In the genomic region with DNA sequence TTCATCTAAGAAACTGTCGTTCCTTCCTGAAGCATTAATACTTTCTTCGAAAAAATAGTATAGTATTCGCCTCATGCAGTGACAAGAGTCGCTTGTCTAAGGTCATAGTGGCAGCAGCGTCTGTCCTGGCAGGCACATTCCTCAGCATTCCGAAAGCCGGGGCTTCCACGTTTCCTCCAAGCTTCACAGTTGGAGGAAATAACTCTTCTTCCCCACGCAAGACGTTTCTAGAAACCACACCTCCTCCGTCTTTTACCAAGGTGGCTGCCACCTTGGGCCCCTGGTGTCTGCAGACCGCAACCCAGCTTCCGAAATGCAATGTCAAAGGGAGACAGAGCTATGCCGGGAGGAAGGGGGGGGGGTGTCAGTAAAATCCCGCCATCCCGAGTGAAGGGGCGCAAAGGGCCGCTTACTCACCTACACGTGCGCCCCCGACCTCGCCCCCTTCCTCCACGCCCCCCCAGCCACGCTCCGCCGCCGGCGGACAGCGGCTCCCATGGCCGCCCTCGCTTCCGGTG, we compare ENCODE assay signal across 7 mouse cellular contexts. TPM values are rescaled to one million over a fixed set of nuclear protein-coding genes. Genes with fewer than 3 reads are reported as not detected.
A peak's percentile ranks its signal among the peaks of the same experiment; 100 is the strongest.
DNase-seq lines count a peak whose midpoint lies in the region; ATAC-seq lines count a peak whose summit lies in the region.

No protein-coding gene starts in this region.

- WGBS in forebrain, embryonic 11.5 days = under 1% methylated on average over 31 of the region's 32 CpGs
- WGBS in limb, embryonic 10.5 days = 1% methylated on average over 25 of the region's 32 CpGs
- WGBS in midbrain, embryonic 16.5 days = 2% methylated on average over 28 of the region's 32 CpGs

- intact Hi-C loops in left cerebral cortex, postnatal 14 days (cut with DNase I) = loop anchor here (5.0 kb wide), 1 partner anchor 48 kb away; no protein-coding TSS in a partner anchor
- intact Hi-C loops in left cerebral cortex, postnatal 36 days (cut with DNase I) = loop anchor here (2.0 to 5.0 kb wide), 3 partner anchors 34 to 122 kb away; a partner anchor contains a TSS

- ATAC-seq in activated CD4-positive, CD25-positive, alpha-beta regulatory T cell, adult 4 months = peak; percentile 16
- ATAC-seq in forebrain, embryonic 11.5 days (replicated peaks; ENCODE audit: low FRiP score) = no peak; the same call in 1 of the 2 replicates
- ATAC-seq in midbrain, embryonic 16.5 days = peak; percentile 12

- H3K4me1 ChIP-seq in forebrain, embryonic 11.5 days (replicated peaks; ENCODE audit: control insufficient read depth, insufficient read depth, low read length) = peaks cover 5% of the 10 kb centered on the region; the same call in 1 of the 2 replicates
- peaks cover 16% of the 10 kb centered on the region for H3K4me1 ChIP-seq in limb, embryonic 10.5 days
- peaks cover 30% of the 10 kb centered on the region for H3K4me1 ChIP-seq in midbrain, embryonic 16.5 days (ENCODE audit: control insufficient read depth, insufficient read depth, low read length)

- H3K27ac ChIP-seq in forebrain, embryonic 11.5 days (ENCODE audit: low read depth, low read length) = peak overlapping the region; percentile 95
- H3K27ac ChIP-seq in limb, embryonic 10.5 days = peak overlapping the region; percentile 98
- peak overlapping the region; percentile 95 for H3K27ac ChIP-seq in midbrain, embryonic 16.5 days (ENCODE audit: low read length)

- H3K4me2 ChIP-seq in forebrain, embryonic 11.5 days (ENCODE audit: low read depth, low read length, severe bottlenecking) = peak overlapping the region; percentile 66
- H3K4me2 ChIP-seq in midbrain, embryonic 16.5 days (ENCODE audit: low read length) = peak overlapping the region; percentile 61

- peak overlapping the region; percentile 84 for H3K9ac ChIP-seq in forebrain, embryonic 11.5 days (ENCODE audit: low read length)
- peak overlapping the region; percentile 82 for H3K9ac ChIP-seq in midbrain, embryonic 16.5 days (ENCODE audit: low read depth, low read length)

- DNase-seq in left cerebral cortex, postnatal 14 days (ENCODE audit: low spot score in 2 of 2) = peak; percentile 28 to 36
- no peak for DNase-seq in left cerebral cortex, postnatal 36 days (ENCODE audit: low spot score in 2 of 2)
- no peak for DNase-seq in forebrain, embryonic 11.5 days (ENCODE audit: low spot score)
- DNase-seq in limb, embryonic 10.5 days (ENCODE audit: low spot score) = no peak
- DNase-seq in urinary bladder, postnatal 4 days (ENCODE audit: low spot score in 2 of 2) = no peak

- H3K36me3 ChIP-seq in forebrain, embryonic 11.5 days (ENCODE audit: control insufficient read depth, insufficient read depth, low read length) = peaks cover under 1% of the 10 kb centered on the region; the same call in 1 of the 2 replicates
- peaks cover 38% of the 10 kb centered on the region for H3K36me3 ChIP-seq in limb, embryonic 10.5 days
- H3K36me3 ChIP-seq in midbrain, embryonic 16.5 days (ENCODE audit: control insufficient read depth, insufficient read depth, low read length) = peaks cover 12% of the 10 kb centered on the region

- H3K27me3 ChIP-seq in forebrain, embryonic 11.5 days (ENCODE audit: control insufficient read depth, insufficient read depth, low read length) = no peaks in the 10 kb centered on the region
- H3K27me3 ChIP-seq in limb, embryonic 10.5 days (ENCODE audit: low read depth, poor library complexity, severe bottlenecking) = no peaks in the 10 kb centered on the region
- H3K27me3 ChIP-seq in midbrain, embryonic 16.5 days (ENCODE audit: control insufficient read depth, insufficient read depth, low read depth, low read length) = no peaks in the 10 kb centered on the region

- H3K4me3 ChIP-seq in forebrain, embryonic 11.5 days (ENCODE audit: low read depth, low read length) = peak overlapping the region; percentile 98
- H3K4me3 ChIP-seq in limb, embryonic 10.5 days = peak overlapping the region; percentile 94
- peak overlapping the region; percentile 59 for H3K4me3 ChIP-seq in midbrain, embryonic 16.5 days (ENCODE audit: low read depth, low read length)

- H3K9me3 ChIP-seq in forebrain, embryonic 11.5 days (ENCODE audit: control insufficient read depth, low read length) = no peaks in the 10 kb centered on the region
- H3K9me3 ChIP-seq in limb, embryonic 10.5 days (replicated peaks) = no peaks in the 10 kb centered on the region
- no peaks in the 10 kb centered on the region for H3K9me3 ChIP-seq in midbrain, embryonic 16.5 days (replicated peaks; ENCODE audit: control insufficient read depth, low read length, poor library complexity, severe bottlenecking)

RNA-seq across cellular contexts. Expression of a gene that starts 0.9 kb away (rescaled TPM):
- total RNA-seq in left cerebral cortex, postnatal 14 days (2021) = 10 to 100 TPM; 32.4 to 34.5 TPM
- total RNA-seq in left cerebral cortex, postnatal 36 days (2021) = 10 to 100 TPM; 32.0 to 36.5 TPM
- 10 to 100 TPM; 80.2 to 95.9 TPM for polyA plus RNA-seq in activated CD4-positive, CD25-positive, alpha-beta regulatory T cell, adult 4 months (2017; shearing (Covaris generic))
- polyA plus RNA-seq in forebrain, embryonic 11.5 days (2014; fragmentation: Nextera tagmentation; extraction: Ambion mirVana) = 35.7 and 38.1 TPM in 2 replicates
- 24.8 and 31.2 TPM in 2 replicates for polyA plus RNA-seq in limb, embryonic 10.5 days (2016; fragmentation: Nextera tagmentation; extraction: Ambion mirVana)
- polyA plus RNA-seq in midbrain, embryonic 16.5 days (2015; fragmentation: Nextera tagmentation; extraction: Ambion mirVana) = 49.1 and 49.4 TPM in 2 replicates

RNA-seq across cellular contexts. Expression of a gene that starts 40.5 kb away (rescaled TPM):
- total RNA-seq in left cerebral cortex, postnatal 14 days (2021) = 100 to 1,000 TPM; 206 to 223 TPM
- 100 to 1,000 TPM; 175 to 184 TPM for total RNA-seq in left cerebral cortex, postnatal 36 days (2021)
- 100 to 1,000 TPM; 350 to 389 TPM for polyA plus RNA-seq in activated CD4-positive, CD25-positive, alpha-beta regulatory T cell, adult 4 months (2017; shearing (Covaris generic))
- 502 and 601 TPM in 2 replicates for polyA plus RNA-seq in forebrain, embryonic 11.5 days (2014; fragmentation: Nextera tagmentation; extraction: Ambion mirVana)
- polyA plus RNA-seq in limb, embryonic 10.5 days (2016; fragmentation: Nextera tagmentation; extraction: Ambion mirVana) = 656 and 733 TPM in 2 replicates
- polyA plus RNA-seq in midbrain, embryonic 16.5 days (2015; fragmentation: Nextera tagmentation; extraction: Ambion mirVana) = 489 and 519 TPM in 2 replicates

Comparison
In these comparisons a context has a peak if more than half of its experiments do, and no peak if none do; other contexts are left out.
1. DNase-seq: peak in left cerebral cortex, postnatal 14 days (2 of 2); none in left cerebral cortex, postnatal 36 days (0 of 2), forebrain, embryonic 11.5 days (single experiment), limb, embryonic 10.5 days (single experiment) and urinary bladder, postnatal 4 days (0 of 2).
2. Peak in every context shown above with its lines, with median percentiles within 50 percentile points of each other: H3K27ac ChIP-seq and H3K4me3 ChIP-seq.